In genomic region chr16:77322338-77322737, GRCm38 (mm10) we compare ENCODE assay signal across 11 mouse cellular contexts.
DNase-seq lines count a peak whose midpoint lies in the region; ATAC-seq and TF ChIP-seq lines count a peak whose summit lies in the region.
"Had no signal": no experiment of that assay in that cellular context is flagged by ENCODE, and none has a peak within 500 bp of the region (broad histone marks: within the 10 kb centered on the region; RNA-seq: fewer than 3 reads in every experiment).

No protein-coding gene starts in this region.

- H3K4me3 ChIP-seq in lung, embryonic 14.5 days (ENCODE audit: low read depth, low read length) = no peak overlapping the region
- no peak overlapping the region for H3K4me3 ChIP-seq in hindbrain, embryonic 14.5 days (replicated peaks; ENCODE audit: low read length)
- no peak overlapping the region for H3K4me3 ChIP-seq in neural tube, embryonic 13.5 days
- H3K4me3 ChIP-seq: heart, embryonic 12.5 days had no signal

- ATAC-seq in cerebellum, adult (ENCODE audit: insufficient number of reproducible peaks, low FRiP score, low TSS enrichment) = peak; percentile 76
- peak; percentile 58; the same call in 1 of the 2 replicates for ATAC-seq in lung, embryonic 14.5 days (ENCODE audit: insufficient read depth)
- 0 out of 2 replicates have a peak, but pooled peaks have one; percentile 34 for ATAC-seq in hindbrain, embryonic 14.5 days (ENCODE audit: low FRiP score)
- peak; percentile 71; the same call in 1 of the 2 replicates for ATAC-seq in neural tube, embryonic 13.5 days (ENCODE audit: low read depth)
- ATAC-seq: forebrain, postnatal 0 days; lung, postnatal 0 days had no signal

- no peak overlapping the region for H3K9ac ChIP-seq in lung, embryonic 14.5 days
- no peak overlapping the region for H3K9ac ChIP-seq in hindbrain, embryonic 14.5 days
- H3K9ac ChIP-seq in neural tube, embryonic 13.5 days = no peak overlapping the region
- H3K9ac ChIP-seq: forebrain, postnatal 0 days; heart, embryonic 12.5 days had no signal

- H3K4me1 ChIP-seq in lung, embryonic 14.5 days (ENCODE audit: insufficient read depth) = no peaks in the 10 kb centered on the region
- H3K4me1 ChIP-seq in hindbrain, embryonic 14.5 days (replicated peaks; ENCODE audit: control insufficient read depth, insufficient read depth, low read length) = peaks cover 6% of the 10 kb centered on the region; the same call in 1 of the 2 replicates
- peaks cover 11% of the 10 kb centered on the region for H3K4me1 ChIP-seq in neural tube, embryonic 13.5 days (replicated peaks)

- no peak overlapping the region for H3K27ac ChIP-seq in lung, embryonic 14.5 days (ENCODE audit: low read depth)
- H3K27ac ChIP-seq in hindbrain, embryonic 14.5 days = no peak overlapping the region
- H3K27ac ChIP-seq in neural tube, embryonic 13.5 days (replicated peaks) = no peak overlapping the region

- DNase-seq in cerebellum, postnatal 4 days (ENCODE audit: low spot score in 2 of 2) = no peak
- DNase-seq in lung, embryonic 14.5 days = peak; percentile 21
- DNase-seq in lung, postnatal 25 days (ENCODE audit: low spot score) = no peak
- DNase-seq in hindbrain, embryonic 14.5 days (ENCODE audit: low spot score) = no peak
- DNase-seq in spleen, adult 18-20 months = no peak
- DNase-seq in layer of hippocampus, adult 9-11 months = no peak
- DNase-seq: forebrain, postnatal 0 days had no signal

- TF ChIP-seq CTCF in lung, embryonic 14.5 days (IDR thresholded peaks at IDR 0.05; ENCODE audit: low read depth) = no peak

- 28% methylated on average over 5 of the region's 5 CpGs for WGBS in lung, embryonic 14.5 days
- 13% methylated on average over 5 of the region's 5 CpGs for WGBS in hindbrain, embryonic 14.5 days
- 8% methylated on average over 5 of the region's 5 CpGs for WGBS in neural tube, embryonic 13.5 days

- no peaks in the 10 kb centered on the region for H3K36me3 ChIP-seq in lung, embryonic 14.5 days (ENCODE audit: insufficient read depth)
- H3K36me3 ChIP-seq in hindbrain, embryonic 14.5 days (replicated peaks; ENCODE audit: control insufficient read depth, insufficient read depth) = no peaks in the 10 kb centered on the region
- H3K36me3 ChIP-seq in neural tube, embryonic 13.5 days = no peaks in the 10 kb centered on the region
- H3K36me3 ChIP-seq: heart, embryonic 12.5 days had no signal

- no peaks in the 10 kb centered on the region for H3K27me3 ChIP-seq in lung, embryonic 14.5 days (ENCODE audit: insufficient read depth, low read length)
- H3K27me3 ChIP-seq in hindbrain, embryonic 14.5 days (ENCODE audit: control insufficient read depth, insufficient read depth, low read length) = no peaks in the 10 kb centered on the region
- no peaks in the 10 kb centered on the region for H3K27me3 ChIP-seq in neural tube, embryonic 13.5 days
- H3K27me3 ChIP-seq: heart, embryonic 12.5 days had no signal

- no peaks in the 10 kb centered on the region for H3K9me3 ChIP-seq in lung, embryonic 14.5 days (ENCODE audit: low read depth, low read length)
- H3K9me3 ChIP-seq in hindbrain, embryonic 14.5 days (ENCODE audit: control insufficient read depth, low read length) = no peaks in the 10 kb centered on the region
- no peaks in the 10 kb centered on the region for H3K9me3 ChIP-seq in neural tube, embryonic 13.5 days
- H3K9me3 ChIP-seq: heart, embryonic 12.5 days had no signal

- no peak overlapping the region for H3K4me2 ChIP-seq in lung, embryonic 14.5 days
- H3K4me2 ChIP-seq in hindbrain, embryonic 14.5 days (replicated peaks) = no peak overlapping the region
- H3K4me2 ChIP-seq in neural tube, embryonic 13.5 days = no peak overlapping the region
- H3K4me2 ChIP-seq: heart, embryonic 12.5 days had no signal
